Mouse (Mus musculus): ENCODE data around the gene Qtrt2. TPM values are rescaled to one million over a fixed set of nuclear protein-coding genes. Genes with fewer than 3 reads are reported as not detected.

Qtrt2 gene
- polyA plus RNA-seq, 1 experiment from 2014 or later: 13.6 TPM

GRCm38 (mm10) chr16:43908881-43909280, 17.7 kb downstream of the Qtrt2 start:
- H3K36me3 ChIP-seq (ENCODE audit: control insufficient read depth, insufficient read depth): peaks cover 3% of the 10 kb centered on the region; the same call in 1 of the 2 replicates
- H3K4me2 ChIP-seq (ENCODE audit: low read depth, low read length): no peak overlapping the region
- no peak for ATAC-seq (replicated peaks; ENCODE audit: extremely low read depth, insufficient read depth, low FRiP score)
- no peaks in the 10 kb centered on the region for H3K4me1 ChIP-seq (ENCODE audit: control insufficient read depth, insufficient read depth, low read length)
- no peaks in the 10 kb centered on the region for H3K9me3 ChIP-seq (replicated peaks; ENCODE audit: control insufficient read depth, low read length)
- H3K9ac ChIP-seq (ENCODE audit: low read length): no peak overlapping the region
- H3K4me3 ChIP-seq (ENCODE audit: low read length): no peak overlapping the region
- 81% methylated on average over 2 of the region's 2 CpGs for WGBS
- H3K27me3 ChIP-seq (ENCODE audit: control insufficient read depth, insufficient read depth, low read length): no peaks in the 10 kb centered on the region
- no peak overlapping the region for H3K27ac ChIP-seq (ENCODE audit: low read length)

- no peak for ATAC-seq (replicated peaks; ENCODE audit: extremely low read depth, insufficient read depth, low FRiP score)
- Histone ChIP-seq H3K4me3 (ENCODE audit: low read length) (no peak overlapping the region), H3K9me3 (replicated peaks; ENCODE audit: control insufficient read depth, low read length) (no peaks in the 10 kb centered on the region), H3K27ac (ENCODE audit: low read length) (no peak overlapping the region), H3K36me3 (ENCODE audit: control insufficient read depth, insufficient read depth) (no peaks in the 10 kb centered on the region), H3K4me2 (ENCODE audit: low read depth, low read length) (no peak overlapping the region), H3K4me1 (ENCODE audit: control insufficient read depth, insufficient read depth, low read length) (no peaks in the 10 kb centered on the region), H3K9ac (ENCODE audit: low read length) (no peak overlapping the region), H3K27me3 (ENCODE audit: control insufficient read depth, insufficient read depth, low read length) (no peaks in the 10 kb centered on the region)
These were observed 26.0 kb downstream of the Qtrt2 start for GRCm38 (mm10) chr16:43900571-43900970.

- H3K27me3 ChIP-seq (ENCODE audit: control insufficient read depth, insufficient read depth, low read length): no peaks in the 10 kb centered on the region
- no peaks in the 10 kb centered on the region for H3K36me3 ChIP-seq (ENCODE audit: control insufficient read depth, insufficient read depth)
- WGBS: 55% methylated on average over 4 of the region's 4 CpGs
- no peak overlapping the region for H3K27ac ChIP-seq (ENCODE audit: low read length)
- H3K9me3 ChIP-seq (replicated peaks; ENCODE audit: control insufficient read depth, low read length): no peaks in the 10 kb centered on the region
- H3K4me2 ChIP-seq (ENCODE audit: low read depth, low read length): no peak overlapping the region
- H3K4me3 ChIP-seq (ENCODE audit: low read length): no peak overlapping the region
- no peak for ATAC-seq (replicated peaks; ENCODE audit: extremely low read depth, insufficient read depth, low FRiP score)
- no peak overlapping the region for H3K9ac ChIP-seq (ENCODE audit: low read length)
- no peaks in the 10 kb centered on the region for H3K4me1 ChIP-seq (ENCODE audit: control insufficient read depth, insufficient read depth, low read length)
These were observed 26.5 kb downstream of the Qtrt2 start for GRCm38 (mm10) chr16:43900138-43900537.

GRCm38 (mm10) chr16:43894501-43894900, 32.1 kb downstream of the Qtrt2 start:
- ATAC-seq (replicated peaks; ENCODE audit: extremely low read depth, insufficient read depth, low FRiP score): no peak
- no peak overlapping the region for H3K4me3 ChIP-seq (ENCODE audit: low read length)
- H3K27me3 ChIP-seq (ENCODE audit: control insufficient read depth, insufficient read depth, low read length): no peaks in the 10 kb centered on the region
- H3K27ac ChIP-seq (ENCODE audit: low read length): no peak overlapping the region
- H3K4me1 ChIP-seq (ENCODE audit: control insufficient read depth, insufficient read depth, low read length): peaks cover 6% of the 10 kb centered on the region; the same call in 1 of the 2 replicates
- H3K4me2 ChIP-seq (ENCODE audit: low read depth, low read length): no peak overlapping the region
- H3K9me3 ChIP-seq (replicated peaks; ENCODE audit: control insufficient read depth, low read length): no peaks in the 10 kb centered on the region
- H3K9ac ChIP-seq (ENCODE audit: low read length): no peak overlapping the region
- no peaks in the 10 kb centered on the region for H3K36me3 ChIP-seq (ENCODE audit: control insufficient read depth, insufficient read depth)
- 82% methylated on average over 8 of the region's 8 CpGs for WGBS

DNA sequence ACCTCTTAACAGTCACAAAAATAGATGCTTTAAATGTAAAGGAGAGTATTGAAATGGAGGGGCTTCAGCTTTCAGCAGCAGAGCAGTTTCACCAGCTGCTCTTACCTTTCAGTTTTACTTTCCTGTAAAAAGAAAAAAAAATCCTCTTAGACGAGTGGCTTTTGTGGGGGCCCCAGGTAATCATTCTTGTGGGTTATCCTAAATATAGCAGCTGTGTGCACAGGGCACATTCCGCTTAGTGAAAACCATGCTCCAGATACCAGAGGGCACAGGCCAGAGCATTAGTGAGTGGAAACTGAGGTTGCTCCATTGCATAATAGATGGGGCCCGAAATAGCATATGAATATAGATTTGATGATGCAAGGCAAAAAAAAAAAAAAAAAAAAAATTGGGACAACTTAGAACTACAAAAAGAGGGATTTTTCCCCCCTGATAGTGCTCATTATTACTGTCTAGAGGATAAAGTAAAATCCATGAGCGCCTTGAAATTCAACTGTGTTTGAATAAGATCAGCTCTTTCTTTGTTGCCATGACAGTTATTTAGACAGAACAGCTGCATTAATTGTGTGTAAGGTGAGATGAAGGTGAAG, 35.8 kb downstream of the Qtrt2 start:
- H3K27ac ChIP-seq (ENCODE audit: low read length): peak overlapping the region; percentile 55
- 55% methylated on average over 4 of the region's 4 CpGs for WGBS

GRCm38 (mm10) chr16:43890005-43890336, 36.6 kb downstream of the Qtrt2 start:
- Histone ChIP-seq H3K36me3 (ENCODE audit: control insufficient read depth, insufficient read depth) (no peaks in the 10 kb centered on the region), H3K27me3 (ENCODE audit: control insufficient read depth, insufficient read depth, low read length) (no peaks in the 10 kb centered on the region), H3K27ac (ENCODE audit: low read length) (peak overlapping the region; percentile 79), H3K4me3 (ENCODE audit: low read length) (peak overlapping the region; percentile 85), H3K4me2 (ENCODE audit: low read depth, low read length) (peak overlapping the region; percentile 84), H3K9me3 (replicated peaks; ENCODE audit: control insufficient read depth, low read length) (peaks cover 3% of the 10 kb centered on the region; the same call in 1 of the 2 replicates), H3K9ac (ENCODE audit: low read length) (peak overlapping the region; percentile 91), H3K4me1 (ENCODE audit: control insufficient read depth, insufficient read depth, low read length) (peaks cover 11% of the 10 kb centered on the region; the same call in 1 of the 2 replicates)
- peak; percentile 92 for ATAC-seq (replicated peaks; ENCODE audit: extremely low read depth, insufficient read depth, low FRiP score)
- WGBS: 0% methylated on average over 9 of the region's 9 CpGs

More for the DNA sequence above, 35.8 kb downstream of the Qtrt2 start:
- peak overlapping the region; percentile 84 for H3K4me2 ChIP-seq (ENCODE audit: low read depth, low read length)
- H3K36me3 ChIP-seq (ENCODE audit: control insufficient read depth, insufficient read depth): no peaks in the 10 kb centered on the region
- no peak for ATAC-seq (replicated peaks; ENCODE audit: extremely low read depth, insufficient read depth, low FRiP score)
- peaks cover 3% of the 10 kb centered on the region; the same call in 1 of the 2 replicates for H3K9me3 ChIP-seq (replicated peaks; ENCODE audit: control insufficient read depth, low read length)
- no peaks in the 10 kb centered on the region for H3K27me3 ChIP-seq (ENCODE audit: control insufficient read depth, insufficient read depth, low read length)
- peaks cover 11% of the 10 kb centered on the region; the same call in 1 of the 2 replicates for H3K4me1 ChIP-seq (ENCODE audit: control insufficient read depth, insufficient read depth, low read length)
- H3K9ac ChIP-seq (ENCODE audit: low read length): peak overlapping the region; percentile 91
- H3K4me3 ChIP-seq (ENCODE audit: low read length): peak overlapping the region; percentile 8; the same call in 1 of the 2 replicates

DNA sequence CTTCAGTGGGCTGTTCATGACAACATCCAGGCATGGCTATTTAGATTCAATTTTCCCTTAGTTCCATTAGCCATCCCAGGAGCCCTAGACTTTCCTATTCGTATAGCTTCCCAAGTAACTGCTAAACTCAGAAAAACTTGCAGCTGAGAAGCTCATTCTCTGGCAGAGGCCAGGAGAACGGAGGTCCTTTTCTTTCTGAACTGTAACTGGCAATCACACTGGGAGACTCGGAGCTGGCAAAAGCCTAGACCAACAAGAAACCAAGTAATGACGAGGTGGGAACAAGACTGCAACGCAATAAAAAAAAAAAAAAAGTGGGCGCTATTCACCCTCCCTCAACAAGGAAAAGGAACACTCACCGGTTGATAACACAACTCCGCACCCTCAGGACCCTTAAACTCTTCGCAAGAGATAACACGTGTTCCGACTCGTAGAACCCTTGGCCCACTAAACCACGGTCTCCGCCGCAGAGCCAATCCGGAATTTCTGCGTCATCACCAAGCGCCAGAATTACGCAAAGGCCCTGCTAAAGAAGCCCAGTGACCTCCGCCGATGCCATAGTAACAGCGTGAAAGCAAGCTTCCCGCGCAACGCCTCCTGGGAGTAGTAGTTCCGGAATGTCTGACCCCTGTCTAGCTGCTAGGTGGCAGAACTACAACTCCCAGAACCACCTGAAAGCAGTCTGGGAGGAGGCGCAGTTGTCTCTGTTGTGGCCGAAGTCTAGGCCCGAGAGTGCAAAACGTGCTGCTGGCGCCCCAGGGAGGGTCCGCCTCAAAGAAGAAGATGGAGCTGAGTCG, 37.2 kb downstream of the Qtrt2 start, which contains the start of gene Ccdc191:
TSS of gene Ccdc191 (plus strand) at position 593 of the 797 bp plus-strand sequence.
- peak within 1 kb of the TSS; percentile 79 for H3K27ac ChIP-seq (ENCODE audit: low read length)
- no peaks in the 10 kb centered on the region for H3K27me3 ChIP-seq (ENCODE audit: control insufficient read depth, insufficient read depth, low read length)
- peaks cover 11% of the 10 kb centered on the region; the same call in 1 of the 2 replicates for H3K4me1 ChIP-seq (ENCODE audit: control insufficient read depth, insufficient read depth, low read length)
- H3K4me3 ChIP-seq (ENCODE audit: low read length): peak within 1 kb of the TSS; percentile 85
- H3K9me3 ChIP-seq (replicated peaks; ENCODE audit: control insufficient read depth, low read length): peaks cover 3% of the 10 kb centered on the region; the same call in 1 of the 2 replicates
- peak within 1 kb of the TSS; percentile 91 for H3K9ac ChIP-seq (ENCODE audit: low read length)
- peak; percentile 100 for ATAC-seq (replicated peaks; ENCODE audit: extremely low read depth, insufficient read depth, low FRiP score)
- under 1% methylated on average over 33 of the region's 33 CpGs for WGBS
- peak within 1 kb of the TSS; percentile 84 for H3K4me2 ChIP-seq (ENCODE audit: low read depth, low read length)
- H3K36me3 ChIP-seq (ENCODE audit: control insufficient read depth, insufficient read depth): no peaks in the 10 kb centered on the region

DNA sequence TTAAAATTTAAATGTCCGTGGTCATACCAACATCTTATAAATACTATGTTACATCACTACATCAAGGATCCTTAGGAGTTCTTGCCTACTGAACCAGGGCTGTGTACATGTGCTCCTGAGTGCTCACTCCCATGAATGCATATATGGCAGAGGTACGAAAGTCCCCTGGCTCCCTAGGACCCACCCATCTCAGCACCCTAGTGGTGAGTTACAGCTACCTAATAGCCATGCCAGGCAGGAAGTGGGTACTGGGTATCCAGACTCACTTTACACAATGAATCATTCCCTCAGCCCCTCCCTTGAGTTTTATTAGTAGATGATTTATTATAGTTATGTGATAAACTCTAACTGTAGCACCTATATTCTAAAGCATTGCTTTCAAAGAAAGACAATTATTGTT, 44.3 kb downstream of the Qtrt2 start:
- Histone ChIP-seq H3K4me3 (ENCODE audit: low read length) (no peak overlapping the region), H3K36me3 (ENCODE audit: control insufficient read depth, insufficient read depth) (peaks cover 6% of the 10 kb centered on the region; the same call in 1 of the 2 replicates), H3K4me2 (ENCODE audit: low read depth, low read length) (no peak overlapping the region), H3K4me1 (ENCODE audit: control insufficient read depth, insufficient read depth, low read length) (no peaks in the 10 kb centered on the region), H3K27me3 (ENCODE audit: control insufficient read depth, insufficient read depth, low read length) (no peaks in the 10 kb centered on the region), H3K27ac (ENCODE audit: low read length) (no peak overlapping the region), H3K9ac (ENCODE audit: low read length) (no peak overlapping the region), H3K9me3 (replicated peaks; ENCODE audit: control insufficient read depth, low read length) (no peaks in the 10 kb centered on the region)
- no peak for ATAC-seq (replicated peaks; ENCODE audit: extremely low read depth, insufficient read depth, low FRiP score)
- 94% methylated on average over 2 of the region's 2 CpGs for WGBS

DNA sequence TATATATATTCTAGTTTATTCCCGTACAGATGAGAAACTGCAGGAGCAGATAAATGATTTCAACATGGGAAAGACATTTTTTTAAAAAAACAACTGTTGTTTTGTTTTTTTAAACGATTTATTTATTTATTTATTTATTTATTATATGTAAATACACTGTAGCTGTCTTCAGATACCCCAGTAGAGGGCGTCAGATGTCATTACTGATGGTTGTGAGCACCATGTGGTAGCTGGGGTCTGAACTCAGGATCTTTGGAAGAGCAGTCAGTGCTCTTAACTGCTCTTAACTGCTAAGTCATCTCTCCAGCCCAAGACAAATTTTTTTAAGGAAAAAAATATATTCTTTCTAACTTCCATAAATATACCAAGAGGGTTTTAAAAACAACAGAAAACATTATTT, 45.0 kb downstream of the Qtrt2 start:
- Histone ChIP-seq H3K27me3 (ENCODE audit: control insufficient read depth, insufficient read depth, low read length) (no peaks in the 10 kb centered on the region), H3K9me3 (replicated peaks; ENCODE audit: control insufficient read depth, low read length) (no peaks in the 10 kb centered on the region), H3K4me3 (ENCODE audit: low read length) (no peak overlapping the region), H3K27ac (ENCODE audit: low read length) (no peak overlapping the region), H3K4me2 (ENCODE audit: low read depth, low read length) (no peak overlapping the region), H3K36me3 (ENCODE audit: control insufficient read depth, insufficient read depth) (peaks cover 6% of the 10 kb centered on the region; the same call in 1 of the 2 replicates), H3K9ac (ENCODE audit: low read length) (no peak overlapping the region), H3K4me1 (ENCODE audit: control insufficient read depth, insufficient read depth, low read length) (no peaks in the 10 kb centered on the region)
- 69% methylated on average over 3 of the region's 3 CpGs for WGBS
- no peak for ATAC-seq (replicated peaks; ENCODE audit: extremely low read depth, insufficient read depth, low FRiP score)

Measured in heart, embryonic 16.5 days (tissue).